Mouse (Mus musculus): ENCODE data around the gene Erc2. TPM values are rescaled to one million over a fixed set of nuclear protein-coding genes. Genes with fewer than 3 reads are reported as not detected.

The Erc2 gene
- total and polyA plus RNA-seq, 2 experiments from 2014 or later, result 0.11 to 1.7 TPM

GRCm38 (mm10) chr14:28093913-28094312 is 471.7 kb downstream of the Erc2 start:
- no peak overlapping the region for H3K4me2 ChIP-seq (ENCODE audit: low read depth, low read length)
- no peak for ATAC-seq (ENCODE audit: insufficient read depth, low read depth)
- 94% methylated on average over 1 of the region's 1 CpGs for WGBS
- H3K4me3 ChIP-seq (ENCODE audit: low read depth, low read length), result no peak overlapping the region
- no peaks in the 10 kb centered on the region for H3K4me1 ChIP-seq (ENCODE audit: control insufficient read depth, insufficient read depth)
- no peak overlapping the region for H3K27ac ChIP-seq (ENCODE audit: low read depth)
- no peak for DNase-seq (ENCODE audit: low spot score)
- no peaks in the 10 kb centered on the region for H3K27me3 ChIP-seq (ENCODE audit: control insufficient read depth, insufficient read depth, low read length)
- no peak overlapping the region for H3K9ac ChIP-seq (replicated peaks; ENCODE audit: low read depth, low read length)
- no peaks in the 10 kb centered on the region for H3K36me3 ChIP-seq (replicated peaks; ENCODE audit: control insufficient read depth, insufficient read depth, low read length)
- H3K9me3 ChIP-seq (replicated peaks; ENCODE audit: control insufficient read depth, low read length), result no peaks in the 10 kb centered on the region
- no peak for TF ChIP-seq CTCF (IDR thresholded peaks at IDR 0.05; ENCODE audit: low read depth)
- no peak for TF ChIP-seq EP300 (IDR thresholded peaks at IDR 0.05; ENCODE audit: low read depth)

DNA sequence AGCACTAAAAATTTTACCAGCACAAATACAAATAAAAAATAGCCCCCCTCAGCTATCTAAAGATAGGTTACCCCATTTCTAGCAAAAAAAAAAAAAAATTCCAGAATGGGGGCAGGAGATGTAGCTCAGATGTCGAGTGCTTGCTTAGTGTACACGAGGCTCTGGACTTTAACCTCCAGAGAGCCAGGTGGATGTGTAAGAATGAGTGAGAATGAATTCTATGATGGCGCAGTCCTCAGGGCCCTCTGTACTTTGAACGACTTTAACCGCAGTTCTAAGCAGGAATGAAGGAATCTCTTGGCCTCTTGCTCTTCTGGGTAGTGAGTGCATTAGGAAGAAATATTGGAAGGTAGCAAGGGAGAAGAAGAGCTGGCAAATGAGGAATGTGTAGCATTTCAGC is 476.9 kb downstream of the Erc2 start:
- ATAC-seq (ENCODE audit: insufficient read depth, low read depth) (no peak), DNase-seq (ENCODE audit: low spot score) (no peak)
- Histone ChIP-seq H3K36me3 (replicated peaks; ENCODE audit: control insufficient read depth, insufficient read depth, low read length) (no peaks in the 10 kb centered on the region), H3K4me2 (ENCODE audit: low read depth, low read length) (no peak overlapping the region), H3K27me3 (ENCODE audit: control insufficient read depth, insufficient read depth, low read length) (no peaks in the 10 kb centered on the region), H3K4me1 (ENCODE audit: control insufficient read depth, insufficient read depth) (no peaks in the 10 kb centered on the region), H3K4me3 (ENCODE audit: low read depth, low read length) (no peak overlapping the region), H3K9me3 (replicated peaks; ENCODE audit: control insufficient read depth, low read length) (no peaks in the 10 kb centered on the region), H3K9ac (replicated peaks; ENCODE audit: low read depth, low read length) (no peak overlapping the region), H3K27ac (ENCODE audit: low read depth) (no peak overlapping the region)
- WGBS, result 84% methylated on average over 5 of the region's 5 CpGs
- TF ChIP-seq EP300 (IDR thresholded peaks at IDR 0.05; ENCODE audit: low read depth) (no peak), CTCF (IDR thresholded peaks at IDR 0.05; ENCODE audit: low read depth) (no peak)

DNA sequence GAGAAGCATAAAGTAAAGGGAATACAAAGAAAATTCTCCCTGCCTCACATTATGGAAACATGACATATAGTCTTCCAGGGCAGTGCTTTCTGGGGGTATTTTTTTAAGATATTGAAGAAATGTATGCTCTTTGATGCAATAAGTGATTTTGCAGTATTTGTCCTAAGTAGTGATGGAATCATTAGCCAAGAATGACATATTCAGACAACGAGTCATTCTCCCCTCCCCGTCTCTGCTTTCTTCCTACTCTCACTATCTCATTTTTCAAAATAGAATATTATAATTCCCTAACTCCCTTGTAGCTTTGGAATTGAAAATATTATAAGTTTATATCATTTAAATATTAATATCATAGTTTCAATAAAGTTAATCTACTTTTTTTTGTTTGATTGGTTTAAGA is 490.9 kb downstream of the Erc2 start:
- H3K9ac ChIP-seq (replicated peaks; ENCODE audit: low read depth, low read length), result no peak overlapping the region
- no peak for ATAC-seq (ENCODE audit: insufficient read depth, low read depth)
- 77% methylated on average over 2 of the region's 2 CpGs for WGBS
- no peaks in the 10 kb centered on the region for H3K4me1 ChIP-seq (ENCODE audit: control insufficient read depth, insufficient read depth)
- no peaks in the 10 kb centered on the region for H3K27me3 ChIP-seq (ENCODE audit: control insufficient read depth, insufficient read depth, low read length)
- H3K4me2 ChIP-seq (ENCODE audit: low read depth, low read length), result no peak overlapping the region
- no peak overlapping the region for H3K27ac ChIP-seq (ENCODE audit: low read depth)
- no peaks in the 10 kb centered on the region for H3K36me3 ChIP-seq (replicated peaks; ENCODE audit: control insufficient read depth, insufficient read depth, low read length)
- DNase-seq (ENCODE audit: low spot score), result no peak
- TF ChIP-seq CTCF (IDR thresholded peaks at IDR 0.05; ENCODE audit: low read depth) (no peak), EP300 (IDR thresholded peaks at IDR 0.05; ENCODE audit: low read depth) (no peak)
- no peak overlapping the region for H3K4me3 ChIP-seq (ENCODE audit: low read depth, low read length)
- H3K9me3 ChIP-seq (replicated peaks; ENCODE audit: control insufficient read depth, low read length), result no peaks in the 10 kb centered on the region

GRCm38 (mm10) chr14:28120851-28121250 is 498.6 kb downstream of the Erc2 start:
- no peak for TF ChIP-seq CTCF (IDR thresholded peaks at IDR 0.05; ENCODE audit: low read depth)
- no peaks in the 10 kb centered on the region for H3K4me1 ChIP-seq (ENCODE audit: control insufficient read depth, insufficient read depth)
- H3K9ac ChIP-seq (replicated peaks; ENCODE audit: low read depth, low read length), result no peak overlapping the region
- H3K27me3 ChIP-seq (ENCODE audit: control insufficient read depth, insufficient read depth, low read length), result no peaks in the 10 kb centered on the region
- no peak overlapping the region for H3K4me2 ChIP-seq (ENCODE audit: low read depth, low read length)
- H3K9me3 ChIP-seq (replicated peaks; ENCODE audit: control insufficient read depth, low read length), result no peaks in the 10 kb centered on the region
- DNase-seq (ENCODE audit: low spot score) (no peak), ATAC-seq (ENCODE audit: insufficient read depth, low read depth) (no peak)
- H3K4me3 ChIP-seq (ENCODE audit: low read depth, low read length), result no peak overlapping the region
- no peaks in the 10 kb centered on the region for H3K36me3 ChIP-seq (replicated peaks; ENCODE audit: control insufficient read depth, insufficient read depth, low read length)
- H3K27ac ChIP-seq (ENCODE audit: low read depth), result no peak overlapping the region
- 59% methylated on average over 5 of the region's 5 CpGs for WGBS

GRCm38 (mm10) chr14:28126842-28127241 is 504.6 kb downstream of the Erc2 start:
- Histone ChIP-seq H3K27ac (ENCODE audit: low read depth) (no peak overlapping the region), H3K4me3 (ENCODE audit: low read depth, low read length) (no peak overlapping the region), H3K27me3 (ENCODE audit: control insufficient read depth, insufficient read depth, low read length) (no peaks in the 10 kb centered on the region), H3K9ac (replicated peaks; ENCODE audit: low read depth, low read length) (no peak overlapping the region), H3K4me1 (ENCODE audit: control insufficient read depth, insufficient read depth) (no peaks in the 10 kb centered on the region), H3K4me2 (ENCODE audit: low read depth, low read length) (no peak overlapping the region), H3K9me3 (replicated peaks; ENCODE audit: control insufficient read depth, low read length) (no peaks in the 10 kb centered on the region), H3K36me3 (replicated peaks; ENCODE audit: control insufficient read depth, insufficient read depth, low read length) (no peaks in the 10 kb centered on the region)
- DNase-seq (ENCODE audit: low spot score) (peak; percentile 16), ATAC-seq (ENCODE audit: insufficient read depth, low read depth) (peak; percentile 84)
- TF ChIP-seq CTCF (IDR thresholded peaks at IDR 0.05; ENCODE audit: low read depth), result no peak
- TF ChIP-seq EP300 (IDR thresholded peaks at IDR 0.05; ENCODE audit: low read depth), result no peak
- WGBS, result 25% methylated on average over 8 of the region's 8 CpGs

DNA sequence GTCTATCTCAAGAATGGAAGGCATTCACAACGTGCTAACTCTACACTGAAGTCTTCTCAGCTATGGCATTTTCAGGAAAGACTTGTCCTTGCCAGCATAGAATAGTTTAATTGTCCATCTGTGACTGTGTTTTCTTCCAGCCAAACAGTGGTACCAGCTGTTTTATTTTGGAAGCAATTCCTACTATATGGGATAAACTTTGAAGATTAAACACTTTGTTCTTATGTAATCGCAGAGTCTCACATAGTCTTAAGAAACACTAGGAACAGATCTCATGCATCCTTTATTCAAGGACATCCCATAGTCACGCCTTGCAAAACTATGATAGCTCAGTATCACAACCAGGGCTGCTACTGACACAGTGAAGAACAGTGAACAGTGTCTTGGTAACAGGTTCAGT is 506.8 kb downstream of the Erc2 start:
- 74% methylated on average over 3 of the region's 3 CpGs for WGBS
- TF ChIP-seq CTCF (IDR thresholded peaks at IDR 0.05; ENCODE audit: low read depth), result no peak
- TF ChIP-seq EP300 (IDR thresholded peaks at IDR 0.05; ENCODE audit: low read depth), result no peak
- Histone ChIP-seq H3K9me3 (replicated peaks; ENCODE audit: control insufficient read depth, low read length) (no peaks in the 10 kb centered on the region), H3K4me3 (ENCODE audit: low read depth, low read length) (no peak overlapping the region), H3K27ac (ENCODE audit: low read depth) (no peak overlapping the region), H3K4me1 (ENCODE audit: control insufficient read depth, insufficient read depth) (no peaks in the 10 kb centered on the region), H3K9ac (replicated peaks; ENCODE audit: low read depth, low read length) (no peak overlapping the region), H3K4me2 (ENCODE audit: low read depth, low read length) (no peak overlapping the region), H3K36me3 (replicated peaks; ENCODE audit: control insufficient read depth, insufficient read depth, low read length) (no peaks in the 10 kb centered on the region), H3K27me3 (ENCODE audit: control insufficient read depth, insufficient read depth, low read length) (no peaks in the 10 kb centered on the region)
- DNase-seq (ENCODE audit: low spot score) (no peak), ATAC-seq (ENCODE audit: insufficient read depth, low read depth) (no peak)
